Mouse (Mus musculus): ENCODE measurements around the gene Ankrd60. TPM values are rescaled to one million over a fixed set of nuclear protein-coding genes. Genes with fewer than 3 reads are reported as not detected.
A peak's percentile ranks its signal among the peaks of the same experiment; 100 is the strongest.

The Ankrd60 gene
- polyA plus RNA-seq (2015; fragmentation: Nextera tagmentation; extraction: Ambion mirVana), result not detected in 2 replicates

DNA sequence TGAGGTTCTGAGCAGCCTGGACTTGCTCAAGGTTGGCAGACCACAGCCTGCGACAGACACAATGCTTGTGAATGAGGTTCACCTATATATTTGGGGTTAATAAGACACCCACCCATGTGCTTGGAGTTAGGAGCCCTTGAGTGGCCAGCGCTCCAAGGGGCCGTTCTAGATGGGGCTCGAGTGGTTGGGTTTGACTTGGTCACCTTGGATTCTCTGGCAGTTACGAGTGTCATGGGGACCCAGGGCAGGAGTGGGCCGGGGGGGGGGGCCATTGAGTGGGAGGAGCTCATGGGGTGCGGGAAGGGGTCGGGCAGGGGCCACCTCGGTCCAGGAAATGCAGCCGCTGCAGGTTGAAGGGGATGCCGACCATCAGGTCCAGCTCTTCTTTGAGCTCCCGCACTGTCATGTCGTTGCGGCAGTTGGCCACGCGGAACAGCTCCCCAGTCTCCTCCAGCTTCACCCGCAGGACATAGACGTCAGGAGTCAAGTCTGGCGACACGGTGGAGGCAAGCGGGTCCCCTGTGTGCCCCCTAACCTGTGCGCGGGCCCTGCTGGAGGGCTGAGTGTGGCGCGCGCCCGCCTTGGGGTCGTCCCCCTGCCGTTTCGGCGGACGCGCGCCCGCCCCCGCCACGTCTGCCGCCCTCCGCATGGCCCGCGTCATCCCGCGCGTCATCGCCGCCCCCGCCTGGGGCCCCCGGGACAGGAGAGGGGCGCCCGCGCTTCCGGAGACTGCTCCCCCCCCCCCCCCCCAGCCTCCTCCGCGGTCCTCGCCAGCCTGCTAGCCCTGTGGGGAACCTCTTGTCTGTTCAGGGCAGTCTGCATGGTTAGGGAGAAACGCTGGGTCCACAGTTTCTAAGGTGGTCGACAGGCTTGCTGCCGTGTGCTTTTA, at the start of gene Ankrd60:
Gene Ankrd60 (minus strand): TSS at position 697 of the 889 bp plus-strand sequence.
- Histone ChIP-seq H3K9ac (ENCODE audit: low read length) (peak within 1 kb of the TSS; percentile 56), H3K36me3 (ENCODE audit: control insufficient read depth, insufficient read depth, low read length) (no peaks in the 10 kb centered on the region), H3K27me3 (ENCODE audit: control insufficient read depth, insufficient read depth, low read length) (peaks cover 16% of the 10 kb centered on the region; the same call in 1 of the 2 replicates), H3K27ac (ENCODE audit: low read length) (no peak within 1 kb of the TSS), H3K4me1 (ENCODE audit: control insufficient read depth, insufficient read depth, low read length) (peaks cover 4% of the 10 kb centered on the region; the same call in 1 of the 2 replicates), H3K4me3 (replicated peaks; ENCODE audit: low read length) (peak within 1 kb of the TSS; percentile 45), H3K9me3 (replicated peaks; ENCODE audit: control insufficient read depth, low read length) (no peaks in the 10 kb centered on the region), H3K4me2 (ENCODE audit: low read depth, low read length) (peak within 1 kb of the TSS; percentile 67)
- 9% methylated on average over 56 of the region's 58 CpGs for WGBS
- peak; percentile 68 for ATAC-seq (ENCODE audit: insufficient read depth, low FRiP score)

DNA sequence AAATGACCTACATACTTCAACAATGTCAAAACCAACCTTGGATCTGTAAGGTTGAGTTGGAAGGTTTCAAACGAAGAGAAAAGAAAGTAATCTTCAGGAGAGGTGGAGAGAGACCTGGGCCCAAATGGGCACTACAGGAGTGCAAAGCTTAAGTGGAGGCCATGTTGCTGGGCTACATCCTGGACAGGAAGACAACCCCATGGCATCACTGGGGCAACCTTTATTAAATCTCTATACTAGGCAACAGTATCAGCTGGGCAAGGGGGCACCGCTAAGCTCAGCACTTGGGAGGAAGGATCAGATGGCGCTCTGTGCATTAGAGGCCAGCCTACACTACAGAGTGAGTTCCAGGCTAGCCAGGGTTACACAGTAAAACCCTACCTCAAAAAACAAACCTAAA, 47.6 kb upstream of the Ankrd60 start:
- no peak for ATAC-seq (ENCODE audit: insufficient read depth, low FRiP score)
- WGBS, result 92% methylated on average over 3 of the region's 3 CpGs
- Histone ChIP-seq H3K27ac (ENCODE audit: low read length) (no peak overlapping the region), H3K27me3 (ENCODE audit: control insufficient read depth, insufficient read depth, low read length) (no peaks in the 10 kb centered on the region), H3K4me3 (replicated peaks; ENCODE audit: low read length) (no peak overlapping the region), H3K4me1 (ENCODE audit: control insufficient read depth, insufficient read depth, low read length) (no peaks in the 10 kb centered on the region), H3K9me3 (replicated peaks; ENCODE audit: control insufficient read depth, low read length) (no peaks in the 10 kb centered on the region), H3K9ac (ENCODE audit: low read length) (no peak overlapping the region), H3K4me2 (ENCODE audit: low read depth, low read length) (no peak overlapping the region), H3K36me3 (ENCODE audit: control insufficient read depth, insufficient read depth, low read length) (no peaks in the 10 kb centered on the region)

DNA sequence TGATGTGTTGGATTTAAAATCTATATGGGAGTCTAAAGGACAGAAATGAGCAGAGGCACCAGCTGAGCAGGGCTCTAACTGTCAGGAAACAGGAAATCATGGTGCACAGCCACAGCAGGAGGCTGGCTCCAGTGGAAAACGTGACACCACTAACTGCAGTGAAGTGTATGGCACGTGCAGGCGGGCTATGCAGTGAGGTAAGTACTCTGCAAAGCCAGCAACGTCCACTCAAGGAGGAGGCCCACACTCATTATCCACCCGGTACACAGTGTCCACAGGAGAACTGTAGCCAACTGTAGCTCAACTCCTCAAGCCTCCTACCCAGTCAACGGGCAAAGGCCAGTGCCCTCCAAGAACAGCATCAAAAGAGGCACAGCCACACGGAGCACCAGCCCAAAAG, 46.5 kb upstream of the Ankrd60 start:
- Histone ChIP-seq H3K9me3 (replicated peaks; ENCODE audit: control insufficient read depth, low read length) (no peaks in the 10 kb centered on the region), H3K27ac (ENCODE audit: low read length) (no peak overlapping the region), H3K36me3 (ENCODE audit: control insufficient read depth, insufficient read depth, low read length) (no peaks in the 10 kb centered on the region), H3K9ac (ENCODE audit: low read length) (no peak overlapping the region), H3K27me3 (ENCODE audit: control insufficient read depth, insufficient read depth, low read length) (no peaks in the 10 kb centered on the region), H3K4me3 (replicated peaks; ENCODE audit: low read length) (no peak overlapping the region), H3K4me2 (ENCODE audit: low read depth, low read length) (no peak overlapping the region), H3K4me1 (ENCODE audit: control insufficient read depth, insufficient read depth, low read length) (no peaks in the 10 kb centered on the region)
- no peak for ATAC-seq (ENCODE audit: insufficient read depth, low FRiP score)
- WGBS, result 80% methylated on average over 7 of the region's 7 CpGs

DNA sequence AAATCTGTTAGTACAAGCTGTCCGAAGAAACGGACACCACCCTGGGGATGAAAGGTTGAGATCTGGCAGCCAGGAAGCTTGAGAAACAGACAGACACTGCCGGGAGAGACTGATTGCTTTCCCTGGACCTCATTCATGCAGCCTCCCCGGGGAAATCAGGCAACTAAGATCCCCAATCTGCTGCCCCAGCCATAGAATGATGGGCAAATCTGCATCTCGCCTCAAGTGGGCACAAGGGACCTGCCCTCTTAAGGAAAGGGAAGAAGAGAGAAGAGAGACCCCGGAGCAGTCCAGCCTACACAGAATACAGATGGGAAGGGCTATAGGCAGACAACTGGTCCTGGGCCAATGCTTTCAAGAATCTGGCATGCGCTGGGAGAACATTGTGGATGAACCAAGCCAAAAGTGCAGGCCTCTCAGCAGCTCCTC, 44.0 kb upstream of the Ankrd60 start:
- Histone ChIP-seq H3K4me1 (ENCODE audit: control insufficient read depth, insufficient read depth, low read length) (no peaks in the 10 kb centered on the region), H3K27me3 (ENCODE audit: control insufficient read depth, insufficient read depth, low read length) (no peaks in the 10 kb centered on the region; the same call in 1 of the 2 replicates), H3K4me3 (replicated peaks; ENCODE audit: low read length) (no peak overlapping the region), H3K9me3 (replicated peaks; ENCODE audit: control insufficient read depth, low read length) (no peaks in the 10 kb centered on the region), H3K4me2 (ENCODE audit: low read depth, low read length) (no peak overlapping the region), H3K36me3 (ENCODE audit: control insufficient read depth, insufficient read depth, low read length) (no peaks in the 10 kb centered on the region), H3K27ac (ENCODE audit: low read length) (no peak overlapping the region), H3K9ac (ENCODE audit: low read length) (no peak overlapping the region)
- WGBS, result 66% methylated on average over 7 of the region's 7 CpGs
- no peak for ATAC-seq (ENCODE audit: insufficient read depth, low FRiP score)

DNA sequence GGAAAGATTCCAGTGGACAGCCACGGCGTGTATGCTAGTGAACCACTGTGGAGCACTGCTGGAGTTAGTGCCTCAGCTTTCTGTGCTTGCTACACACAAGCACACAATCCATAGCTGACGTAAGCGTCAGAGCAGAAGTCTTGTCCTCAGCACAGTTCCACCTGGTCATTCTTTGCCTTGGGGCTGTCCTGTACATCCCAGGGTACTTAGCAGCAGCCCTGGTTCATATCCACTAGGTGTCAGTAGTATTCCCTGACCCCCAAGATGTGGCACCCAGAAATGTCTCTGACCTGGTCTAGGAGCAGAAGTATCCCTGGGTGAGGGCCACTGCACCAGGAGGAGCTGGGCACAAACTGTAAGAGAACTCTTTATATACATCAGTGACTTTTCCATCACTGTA, 42.5 kb upstream of the Ankrd60 start:
- H3K27me3 ChIP-seq (ENCODE audit: control insufficient read depth, insufficient read depth, low read length), result no peaks in the 10 kb centered on the region; the same call in 1 of the 2 replicates
- no peaks in the 10 kb centered on the region for H3K9me3 ChIP-seq (replicated peaks; ENCODE audit: control insufficient read depth, low read length)
- no peak overlapping the region for H3K4me3 ChIP-seq (replicated peaks; ENCODE audit: low read length)
- 95% methylated on average over 4 of the region's 4 CpGs for WGBS
- peaks cover 2% of the 10 kb centered on the region; the same call in 1 of the 2 replicates for H3K4me1 ChIP-seq (ENCODE audit: control insufficient read depth, insufficient read depth, low read length)
- H3K9ac ChIP-seq (ENCODE audit: low read length), result no peak overlapping the region
- H3K27ac ChIP-seq (ENCODE audit: low read length), result no peak overlapping the region
- no peak for ATAC-seq (ENCODE audit: insufficient read depth, low FRiP score)
- H3K36me3 ChIP-seq (ENCODE audit: control insufficient read depth, insufficient read depth, low read length), result no peaks in the 10 kb centered on the region
- H3K4me2 ChIP-seq (ENCODE audit: low read depth, low read length), result no peak overlapping the region

DNA sequence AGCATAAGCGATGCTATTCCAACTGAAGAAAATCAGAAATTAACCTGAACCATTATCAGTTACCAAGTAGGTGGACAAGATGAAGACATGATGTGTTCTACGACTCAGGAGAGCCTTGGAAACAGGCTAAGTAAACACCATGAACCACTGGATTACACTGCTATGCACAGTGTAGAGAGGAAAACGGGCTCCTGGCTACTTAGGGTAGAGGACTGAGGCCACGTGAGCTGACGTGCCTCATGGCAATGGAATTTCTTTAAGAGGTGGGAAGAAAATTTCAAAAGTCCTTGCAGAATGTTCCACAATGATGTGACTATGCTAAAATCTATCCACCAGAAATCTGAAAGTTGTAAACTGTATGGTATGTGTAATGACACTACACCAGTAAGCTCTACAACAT, 41.0 kb upstream of the Ankrd60 start:
- Histone ChIP-seq H3K27ac (ENCODE audit: low read length) (no peak overlapping the region), H3K4me3 (replicated peaks; ENCODE audit: low read length) (no peak overlapping the region), H3K27me3 (ENCODE audit: control insufficient read depth, insufficient read depth, low read length) (no peaks in the 10 kb centered on the region; the same call in 1 of the 2 replicates), H3K4me1 (ENCODE audit: control insufficient read depth, insufficient read depth, low read length) (peaks cover 8% of the 10 kb centered on the region), H3K36me3 (ENCODE audit: control insufficient read depth, insufficient read depth, low read length) (no peaks in the 10 kb centered on the region), H3K4me2 (ENCODE audit: low read depth, low read length) (no peak overlapping the region), H3K9ac (ENCODE audit: low read length) (no peak overlapping the region), H3K9me3 (replicated peaks; ENCODE audit: control insufficient read depth, low read length) (no peaks in the 10 kb centered on the region)
- ATAC-seq (ENCODE audit: insufficient read depth, low FRiP score), result no peak
- WGBS, result 87% methylated on average over 5 of the region's 5 CpGs

DNA sequence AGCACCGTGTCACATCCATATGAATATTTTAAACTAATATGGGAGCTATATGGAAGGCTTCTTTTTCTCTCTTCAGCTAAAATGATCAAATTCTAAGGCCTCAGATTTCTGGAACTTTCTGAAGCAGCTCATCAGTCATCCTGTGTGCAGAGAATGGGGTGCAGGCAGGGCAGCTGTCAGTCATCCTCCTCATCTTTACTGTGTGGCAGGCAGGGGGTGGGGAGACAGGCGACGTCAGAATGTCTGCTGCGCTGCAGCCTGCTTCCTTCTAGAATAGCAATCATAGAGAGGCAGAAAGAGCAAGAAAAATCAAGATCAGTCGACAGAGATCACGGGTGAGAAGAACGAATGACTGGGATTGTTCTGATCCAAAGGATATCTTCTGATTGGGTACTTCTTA, 38.0 kb upstream of the Ankrd60 start:
- ATAC-seq (ENCODE audit: insufficient read depth, low FRiP score), result no peak
- no peaks in the 10 kb centered on the region for H3K9me3 ChIP-seq (replicated peaks; ENCODE audit: control insufficient read depth, low read length)
- no peak overlapping the region for H3K4me3 ChIP-seq (replicated peaks; ENCODE audit: low read length)
- peaks cover 8% of the 10 kb centered on the region for H3K4me1 ChIP-seq (ENCODE audit: control insufficient read depth, insufficient read depth, low read length)
- no peaks in the 10 kb centered on the region; the same call in none of the 2 replicates for H3K27me3 ChIP-seq (ENCODE audit: control insufficient read depth, insufficient read depth, low read length)
- peak overlapping the region; percentile 66 for H3K27ac ChIP-seq (ENCODE audit: low read length)
- 61% methylated on average over 7 of the region's 7 CpGs for WGBS
- H3K9ac ChIP-seq (ENCODE audit: low read length), result no peak overlapping the region
- H3K4me2 ChIP-seq (ENCODE audit: low read depth, low read length), result no peak overlapping the region
- H3K36me3 ChIP-seq (ENCODE audit: control insufficient read depth, insufficient read depth, low read length), result no peaks in the 10 kb centered on the region

DNA sequence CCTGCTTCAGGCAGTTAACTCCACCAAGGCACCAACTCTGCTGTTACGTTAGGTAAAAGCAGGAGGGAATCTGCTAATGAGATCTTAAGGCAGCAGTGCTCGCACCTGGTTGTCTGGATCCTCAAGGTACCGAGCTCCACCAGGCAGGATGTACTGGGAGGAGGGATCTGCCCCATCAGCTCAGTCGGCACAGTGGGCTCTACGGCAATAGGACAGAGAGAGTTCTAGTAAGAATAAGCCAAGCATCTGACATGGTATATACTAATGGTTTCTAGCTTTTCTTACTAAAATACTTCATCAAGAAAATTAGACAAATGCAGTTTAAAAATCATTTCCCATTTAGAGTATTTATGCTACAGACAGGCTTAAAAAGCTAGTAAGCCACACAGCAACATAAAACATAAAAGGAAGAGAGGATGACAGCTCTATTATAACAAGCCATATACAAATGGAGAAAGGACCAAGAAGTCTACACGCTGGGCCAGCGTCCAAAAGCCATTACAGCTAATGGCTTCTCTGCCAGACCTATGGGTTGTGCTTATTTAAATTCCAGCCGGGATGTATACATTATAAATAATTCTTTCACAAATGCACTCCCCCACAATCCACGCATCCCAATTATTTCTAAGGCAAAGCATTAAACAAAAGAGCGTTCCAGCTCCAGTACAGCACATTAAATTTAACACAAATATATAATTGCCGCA, 37.4 kb upstream of the Ankrd60 start:
- Histone ChIP-seq H3K27ac (ENCODE audit: low read length) (no peak overlapping the region), H3K4me3 (replicated peaks; ENCODE audit: low read length) (no peak overlapping the region), H3K4me1 (ENCODE audit: control insufficient read depth, insufficient read depth, low read length) (peaks cover 8% of the 10 kb centered on the region), H3K9ac (ENCODE audit: low read length) (no peak overlapping the region), H3K27me3 (ENCODE audit: control insufficient read depth, insufficient read depth, low read length) (no peaks in the 10 kb centered on the region; the same call in none of the 2 replicates), H3K4me2 (ENCODE audit: low read depth, low read length) (no peak overlapping the region), H3K9me3 (replicated peaks; ENCODE audit: control insufficient read depth, low read length) (no peaks in the 10 kb centered on the region), H3K36me3 (ENCODE audit: control insufficient read depth, insufficient read depth, low read length) (no peaks in the 10 kb centered on the region)
- ATAC-seq (ENCODE audit: insufficient read depth, low FRiP score), result peak; percentile 62; the same call in 1 of the 2 replicates
- 48% methylated on average over 11 of the region's 11 CpGs for WGBS
